Mouse (Mus musculus) lung, adult 2 months (tissue): ENCODE data around the gene Hs6st3.

Experiments used
- CTCF ChIP-seq: fragments of 200-500 bp; IDR thresholded peaks from 2 replicates; pipeline ENCODE4 v1.5.1; 2011; ENCODE audit warnings: mild to moderate bottlenecking, low read length, control low read depth; ENCODE audit not compliant: insufficient read depth
- POLR2A ChIP-seq: fragments of 200-500 bp; IDR thresholded peaks from 2 replicates; pipeline ENCODE4 v1.6.1; 2011; ENCODE audit warnings: low read depth, mild to moderate bottlenecking, control low read depth, low read length, borderline replicate concordance; ENCODE audit errors: extremely low read depth

DNA sequence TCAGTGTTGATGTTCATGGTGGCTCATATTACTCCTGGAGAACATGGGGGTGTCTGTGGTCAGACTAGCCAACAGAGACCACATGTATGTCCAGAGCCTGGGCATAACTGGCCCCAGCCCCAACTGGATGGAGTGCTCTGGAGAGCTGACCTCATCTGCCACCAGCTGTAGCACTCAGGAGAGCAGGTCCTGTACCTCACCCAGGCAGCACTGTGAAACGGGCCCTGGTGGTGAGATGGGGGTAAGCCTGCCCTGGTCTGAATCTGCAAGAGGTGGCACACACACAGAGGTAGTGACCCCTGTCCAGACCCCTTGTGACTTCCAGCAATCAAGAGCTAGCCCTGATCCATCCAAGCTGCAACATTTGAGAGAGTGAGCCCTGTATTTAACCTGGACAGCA, 579.2 kb downstream of the Hs6st3 start:
- TF ChIP-seq POLR2A: no peak
- TF ChIP-seq CTCF: no peak
